Mouse (Mus musculus) kidney, postnatal 4 days (tissue): ENCODE measurements around the gene Lbp.

ENCODE experiments used
- DNase-seq, 2 experiments: peaks; one replicate each; pipeline ENCODE4 v3.0.0; 2021; ENCODE audit warnings: mixed read lengths in 2 of 2

Lbp gene

DNA sequence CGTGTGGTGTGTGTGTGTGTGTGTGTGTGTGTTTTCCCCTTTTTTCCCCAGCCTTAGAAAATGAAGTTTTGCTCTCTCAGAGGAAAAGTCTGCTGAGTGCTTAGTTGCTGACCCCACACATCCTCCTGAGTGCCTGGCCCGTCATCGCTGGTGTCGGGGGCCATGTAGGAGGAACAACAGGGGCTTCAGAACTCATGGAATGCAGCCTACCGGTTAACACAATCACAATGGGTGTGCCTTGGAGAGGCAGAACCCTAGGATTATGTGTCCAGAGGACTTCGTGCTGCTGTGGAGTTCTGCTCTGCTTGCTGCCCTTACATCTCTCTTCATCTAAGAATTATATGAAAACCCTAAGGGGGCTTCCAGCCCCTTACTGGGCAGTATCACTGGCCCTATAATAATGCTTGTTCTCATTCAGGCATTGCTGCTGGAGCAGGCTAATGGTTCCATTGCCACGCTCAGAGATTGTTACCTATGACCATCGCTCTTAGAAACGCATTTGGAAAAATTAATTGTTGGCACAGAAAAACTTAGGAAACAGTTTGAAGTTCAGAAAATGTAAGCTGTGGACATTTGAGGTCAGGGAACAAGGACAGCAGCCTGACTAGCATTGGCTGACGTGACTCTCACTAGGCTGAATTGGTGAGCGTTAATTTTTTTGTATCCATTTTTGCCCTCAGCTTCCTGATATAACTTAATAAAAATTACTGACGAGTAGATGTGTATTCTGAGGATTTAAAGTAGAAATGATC lies 59.0 kb downstream of the Lbp start:
- no peak for DNase-seq

DNA sequence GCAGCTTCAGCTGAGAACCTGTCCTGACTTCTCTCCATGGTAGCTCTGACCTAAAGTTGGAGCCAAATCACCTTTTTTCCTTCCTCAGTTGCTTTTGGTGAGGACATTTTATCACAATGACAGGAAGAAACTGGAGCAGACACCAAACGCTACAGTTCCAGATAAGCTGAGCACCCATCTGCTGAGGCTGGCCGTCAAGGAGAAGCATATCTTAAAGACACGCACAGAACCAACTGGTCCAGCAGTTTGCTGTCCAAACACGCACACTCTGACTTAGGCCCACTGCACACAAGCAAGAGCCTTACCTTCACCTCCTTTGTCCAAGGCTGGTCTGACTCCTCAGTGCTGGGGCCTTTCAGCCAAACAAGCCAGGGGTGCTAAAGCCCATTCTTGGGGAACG lies 61.4 kb downstream of the Lbp start:
- DNase-seq, result no peak

DNA sequence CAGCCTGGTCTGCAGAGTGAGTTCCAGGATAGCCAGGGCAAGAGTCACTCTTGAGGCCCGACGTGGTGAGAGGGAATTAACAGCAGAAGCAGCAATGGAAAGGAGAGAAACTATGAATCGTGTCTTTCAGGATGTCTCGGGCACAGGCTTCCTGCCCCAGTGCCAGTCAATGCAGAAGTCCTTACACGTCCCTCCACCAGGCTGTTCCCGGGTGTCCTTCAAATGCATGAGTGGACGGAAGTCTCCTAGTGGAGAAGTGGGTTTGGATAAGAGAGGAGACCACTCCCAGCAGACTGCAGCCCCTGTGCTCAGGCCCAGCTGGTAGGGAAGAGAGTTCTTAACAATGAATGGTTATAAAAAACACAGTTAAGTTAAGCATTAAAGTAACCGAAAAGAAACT lies 62.0 kb downstream of the Lbp start:
- no peak for DNase-seq

DNA sequence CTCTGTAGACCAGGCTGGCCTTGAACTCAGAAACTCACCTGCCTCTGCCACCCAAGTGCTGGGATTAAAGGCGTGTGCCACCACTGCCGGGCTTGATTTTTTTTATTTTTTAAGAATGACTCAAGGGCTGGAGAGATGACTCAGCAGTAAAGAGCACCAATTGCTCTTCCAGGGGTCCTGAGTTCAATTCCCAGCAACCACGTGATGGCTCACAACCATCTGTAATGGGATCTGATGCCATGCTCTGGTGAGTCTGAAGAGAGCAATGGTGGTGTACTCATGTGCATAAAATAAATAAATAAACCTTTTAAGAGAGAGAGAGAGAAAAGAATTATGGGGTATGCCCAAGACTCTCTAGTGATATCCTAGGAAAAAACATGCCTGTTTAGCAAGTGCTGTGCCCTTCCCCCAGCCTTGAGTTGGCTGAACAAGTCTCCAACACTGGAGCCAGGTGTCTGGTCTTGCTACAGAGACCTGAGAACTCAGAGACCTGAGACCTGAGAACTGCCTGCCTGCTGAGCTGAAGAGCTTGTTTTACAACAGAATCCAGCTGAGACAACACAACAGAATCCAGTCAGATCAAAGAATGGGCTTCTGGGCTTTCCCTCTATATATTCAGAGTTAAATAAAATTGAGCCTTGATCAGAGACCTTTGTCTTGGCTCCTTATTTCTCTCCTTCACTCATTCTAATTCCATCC lies 63.3 kb downstream of the Lbp start:
- DNase-seq, result no peak

DNA sequence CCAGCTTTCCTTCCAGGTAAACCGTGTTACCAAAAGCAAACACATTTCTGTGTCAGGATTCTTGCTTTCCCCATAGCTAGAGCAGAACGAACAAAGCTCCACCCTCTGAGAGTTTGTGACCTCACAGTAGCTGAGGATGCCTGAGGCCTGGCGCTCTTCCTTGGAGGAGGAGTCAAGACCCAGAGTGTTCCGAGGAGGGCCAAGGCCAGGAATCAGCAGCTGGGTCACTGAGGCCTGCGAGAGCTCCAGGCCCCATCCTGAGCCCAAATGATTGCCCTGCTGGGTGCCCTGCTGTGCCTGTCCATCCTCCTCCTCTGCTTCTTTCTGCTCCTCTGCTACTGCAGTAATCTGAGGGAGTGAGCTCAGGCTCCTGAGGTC lies 63.9 kb downstream of the Lbp start:
- DNase-seq, result peak in 1 of 2 experiments; percentile 29

DNA sequence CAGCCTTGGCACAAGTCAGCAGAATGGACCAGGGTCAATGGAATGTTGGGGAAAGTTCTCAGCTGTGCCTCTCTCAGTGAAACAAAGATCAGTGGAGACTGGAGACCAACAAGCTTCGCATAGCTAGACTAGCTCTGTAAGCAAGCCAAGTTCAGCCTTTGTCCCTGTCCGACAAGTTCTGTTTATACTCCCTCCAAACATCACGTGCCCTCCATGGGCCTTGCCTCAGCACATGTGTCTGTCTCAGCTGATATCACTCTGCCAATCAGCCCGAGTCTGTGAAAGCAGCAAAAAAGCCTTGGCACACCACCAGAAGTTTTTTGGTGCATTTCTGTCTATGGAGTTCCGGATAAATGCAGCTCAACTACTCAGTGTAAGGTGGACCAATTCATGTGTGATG lies 66.8 kb downstream of the Lbp start:
- peak in 1 of 2 experiments; percentile 18 for DNase-seq

DNA sequence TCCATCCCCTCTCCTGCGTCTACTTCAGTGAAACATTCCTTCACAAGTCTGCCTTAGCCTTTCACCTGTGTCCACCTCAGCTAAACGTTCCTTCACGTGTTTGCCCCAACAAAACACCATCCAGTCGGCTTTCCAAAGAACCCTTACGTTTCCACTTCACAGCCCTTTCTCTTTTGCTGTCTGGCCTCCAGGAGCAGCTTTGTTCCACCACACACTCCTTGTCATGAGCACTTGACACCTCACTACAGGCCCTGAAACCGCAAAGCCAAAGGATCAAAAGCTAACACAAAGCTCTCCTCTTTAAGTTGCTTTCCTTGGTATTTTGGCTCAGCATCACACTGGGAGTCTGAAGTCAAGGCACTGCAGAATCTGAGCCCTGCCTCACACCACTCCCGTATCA lies 67.2 kb downstream of the Lbp start:
- no peak for DNase-seq

DNA sequence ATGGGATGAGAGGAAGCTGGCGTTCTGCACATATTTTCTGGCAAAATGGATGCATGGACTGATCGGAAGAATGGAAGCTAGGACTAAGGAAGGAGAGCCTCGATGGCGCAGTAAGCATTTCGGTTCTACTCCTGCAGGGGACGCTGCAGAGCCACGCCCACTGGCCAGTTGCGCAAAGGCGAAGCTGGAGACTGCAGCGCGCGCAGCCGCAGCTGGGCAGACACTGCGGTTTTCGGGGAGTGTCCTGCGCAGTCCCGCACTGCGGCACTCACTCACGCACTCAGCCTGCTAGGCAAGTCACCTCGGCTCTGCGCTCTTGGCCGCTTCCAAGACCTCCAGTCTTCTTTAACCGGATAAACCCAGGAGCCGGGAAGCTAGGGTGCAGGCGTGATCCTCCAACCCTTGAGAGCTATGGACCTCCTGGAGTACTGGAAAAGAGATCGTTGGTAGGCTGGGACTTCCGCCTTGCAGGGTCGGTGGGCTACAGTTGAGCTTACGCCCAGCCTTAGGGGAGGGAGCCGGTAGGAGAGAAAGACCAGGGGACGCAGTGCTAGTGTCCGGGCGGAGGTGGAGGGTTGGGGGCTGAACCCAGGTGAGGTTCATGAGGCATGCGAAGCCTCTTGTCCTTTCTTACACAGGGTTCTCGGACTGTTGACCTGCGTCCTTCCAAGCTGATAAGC lies 69.3 kb downstream of the Lbp start, which contains the start of gene Snhg11:
Gene Snhg11, plus strand, starts transcription at position 196 of the 680 bp plus-strand sequence.
- DNase-seq, result peak; percentile 55 to 65

DNA sequence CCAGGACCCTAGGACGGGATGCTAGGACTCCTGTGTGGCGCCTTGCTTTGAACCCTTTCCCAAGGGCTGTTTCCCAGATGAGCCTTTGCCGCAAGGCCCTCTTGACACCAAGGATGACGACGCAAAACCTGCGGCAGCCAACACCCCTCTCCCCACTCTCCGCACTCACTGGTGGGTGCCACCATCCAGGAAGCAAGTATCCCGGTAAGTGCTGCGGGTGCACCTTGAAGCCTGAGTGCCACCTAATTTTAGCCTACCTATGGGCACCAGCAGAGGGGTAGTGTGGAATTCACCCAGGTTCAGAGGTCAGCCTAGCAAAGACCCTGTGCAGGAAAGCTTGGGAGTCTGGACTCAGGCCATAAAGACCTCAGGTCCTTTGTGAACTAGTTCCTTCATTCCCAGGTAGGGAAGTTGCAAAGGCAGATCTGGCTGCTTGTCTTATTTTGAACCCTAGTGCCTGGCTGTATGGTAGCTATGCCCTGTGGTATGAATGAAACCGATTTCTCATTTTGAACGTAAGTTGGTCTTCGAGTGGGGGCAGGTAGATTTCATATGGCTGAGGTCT lies 69.9 kb downstream of the Lbp start:
- no peak for DNase-seq

DNA sequence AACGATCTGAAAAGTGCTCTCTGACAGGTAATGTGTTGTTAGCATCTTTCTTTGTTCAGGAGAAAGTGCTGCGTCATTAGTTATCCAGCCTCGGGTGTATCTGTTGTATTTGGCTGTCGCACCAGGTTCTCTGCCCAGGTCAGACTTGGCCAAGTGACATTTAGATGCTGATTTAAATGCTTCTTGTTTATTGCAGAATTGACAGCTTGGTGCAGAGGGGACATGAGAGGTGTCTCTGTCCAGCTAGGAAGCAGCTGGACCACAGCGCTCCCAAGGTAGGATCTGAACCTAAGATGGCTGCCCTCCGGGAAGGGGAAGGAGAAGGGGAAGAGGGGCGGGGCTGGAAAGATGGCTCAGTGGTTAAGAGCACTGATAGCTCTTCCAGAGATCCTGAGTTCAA lies 70.5 kb downstream of the Lbp start:
- DNase-seq, result no peak

DNA sequence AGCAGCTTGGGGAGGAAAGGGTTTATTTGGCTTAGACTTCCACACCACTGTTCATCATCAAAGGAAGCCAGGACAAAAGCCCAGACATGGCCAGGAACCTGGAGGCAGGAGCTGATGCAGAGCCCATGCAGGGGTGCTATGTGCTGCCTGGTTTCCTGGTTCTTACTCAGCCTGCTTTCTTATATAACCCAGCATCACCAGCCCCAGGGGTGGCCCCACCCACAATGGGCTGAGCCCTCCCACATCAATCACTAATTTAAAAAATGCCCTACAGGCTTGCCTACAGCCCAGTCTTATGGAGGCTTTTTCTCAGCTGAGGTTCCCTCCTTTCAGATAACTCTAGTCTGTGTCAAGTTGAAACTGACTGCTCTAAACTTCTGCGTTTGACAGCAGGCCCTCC lies 71.5 kb downstream of the Lbp start:
- DNase-seq, result no peak

DNA sequence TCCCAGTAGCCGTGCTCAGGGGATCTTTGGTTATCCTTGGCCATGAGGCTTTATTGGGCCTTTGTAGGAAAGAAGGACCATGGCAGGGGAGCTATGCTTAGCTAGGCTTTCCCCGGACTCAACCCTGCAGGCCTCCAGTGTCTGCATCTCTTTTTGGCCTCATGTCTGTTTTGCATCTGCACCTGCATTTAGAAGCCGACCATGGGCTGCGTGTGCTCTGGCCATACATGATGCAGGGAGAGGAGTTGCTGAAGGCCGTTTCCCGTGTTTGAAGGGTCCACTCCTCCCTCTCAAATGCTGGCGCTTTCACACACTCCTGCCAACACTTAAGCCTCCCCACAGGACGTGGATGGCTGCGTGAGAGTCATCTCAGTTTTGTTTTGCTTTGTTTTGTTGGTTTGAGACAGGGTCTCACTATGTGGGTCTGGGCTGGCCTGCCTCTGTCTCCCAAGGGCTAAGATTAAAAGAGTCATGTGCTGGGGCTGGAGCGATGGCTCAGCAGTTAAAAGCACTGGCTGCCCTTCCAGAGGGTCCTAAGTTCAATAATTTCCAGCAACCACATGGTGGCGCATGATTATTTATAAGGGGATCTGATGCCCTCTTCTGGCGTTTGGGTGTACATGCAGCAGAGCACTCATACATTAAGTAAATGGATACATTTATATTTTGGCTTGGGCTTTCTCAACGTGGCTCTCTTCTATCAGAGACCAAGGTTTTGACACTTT lies 73.2 kb downstream of the Lbp start:
- peak; percentile 72 to 81 for DNase-seq
